Mouse (Mus musculus) lung, embryonic 16.5 days (tissue): ENCODE data around the gene Knl1. TPM values are rescaled to one million over a fixed set of nuclear protein-coding genes. Genes with fewer than 3 reads are reported as not detected.
A peak's percentile ranks its signal among the peaks of the same experiment; 100 is the strongest.
"Not testable (repeated sequence)": the region's sequence is repeated elsewhere in the genome, so short reads cannot be mapped to it uniquely, and the experiment has no call there.

Experiments used
- ATAC-seq: fragments of 200-750 bp; cut with Nextera tagmentation; 2 replicates; pipeline ENCODE4 v1.8.0; 2017; ENCODE audit warnings: low read depth, mild to moderate bottlenecking, moderate library complexity
- H3K27ac ChIP-seq: fragments of 300-500 bp; sonication (generic); 2 replicates; pipeline ENCODE4 v1.5.1; 2014; ENCODE audit warnings: mild to moderate bottlenecking, control low read depth, low read length
- H3K27me3 ChIP-seq: fragments of 300-500 bp; sonication (generic); 2 replicates; pipeline ENCODE4 v1.6.1; 2014; ENCODE audit warnings: low read depth, low read length, mixed read lengths; ENCODE audit not compliant: control insufficient read depth, insufficient read depth
- H3K36me3 ChIP-seq: fragments of 300-500 bp; sonication (generic); 2 replicates; pipeline ENCODE4 v1.6.1; 2014; ENCODE audit warnings: low read length; ENCODE audit not compliant: control insufficient read depth, insufficient read depth
- H3K4me1 ChIP-seq: fragments of 300-500 bp; sonication (generic); replicated peaks from 2 replicates; pipeline ENCODE4 v1.6.1; 2014; ENCODE audit warnings: low read length, mixed read lengths; ENCODE audit not compliant: control insufficient read depth, insufficient read depth
- H3K4me2 ChIP-seq: fragments of 300-500 bp; sonication (generic); 2 replicates; pipeline ENCODE4 v1.6.1; 2014; ENCODE audit warnings: low read depth, low read length, control low read depth
- H3K4me3 ChIP-seq: fragments of 300-500 bp; sonication (generic); 2 replicates; pipeline ENCODE4 v1.5.1; 2014; ENCODE audit warnings: mild to moderate bottlenecking, low read length, control low read depth
- H3K9ac ChIP-seq: fragments of 300-500 bp; sonication (generic); 2 replicates; pipeline ENCODE4 v1.6.1; 2014; ENCODE audit warnings: low read length, control low read depth
- H3K9me3 ChIP-seq: fragments of 300-500 bp; sonication (generic); 2 replicates; pipeline ENCODE4 v1.6.1; 2016; ENCODE audit warnings: low read length; ENCODE audit not compliant: control insufficient read depth
- WGBS: fragments of 180-500 bp; shearing (Covaris S2); extraction: QIAGEN DNeasy Blood & Tissue Kit; methylation state at CpG from one replicate; pipeline ENCODE4 v1.1.7; 2014; 5-methylcytosine and 5-hydroxymethylcytosine counted together
- polyA plus RNA-seq: library from polyadenylated mRNA; unstranded; fragments of >200 nt; fragmentation: Nextera tagmentation; extraction: Ambion mirVana; gene quantifications from 2 replicates; pipeline ENCODE4 v1.2.1, GENCODE M21; 2015

Gene Knl1
- 62.8 and 64.4 TPM in 2 replicates for polyA plus RNA-seq

GRCm38 (mm10) chr2:119046649-119047611, at the start of gene Knl1:
Gene Knl1, plus strand, starts transcription at chr2:119047119.
- peak within 1 kb of the TSS; percentile 92 for H3K4me3 ChIP-seq
- ATAC-seq = peak; percentile 97
- H3K27ac ChIP-seq = peak within 1 kb of the TSS; percentile 96
- H3K9me3 ChIP-seq = no peaks in the 10 kb centered on the region
- peaks cover 3% of the 10 kb centered on the region for H3K36me3 ChIP-seq
- H3K9ac ChIP-seq = peak within 1 kb of the TSS; percentile 85
- WGBS = under 1% methylated on average over 77 of the region's 77 CpGs
- peak within 1 kb of the TSS; percentile 57 for H3K4me2 ChIP-seq
- H3K27me3 ChIP-seq = no peaks in the 10 kb centered on the region
- peaks cover 3% of the 10 kb centered on the region for H3K4me1 ChIP-seq

GRCm38 (mm10) chr2:118998115-118998866, 48.6 kb upstream of the Knl1 start:
- Histone ChIP-seq H3K4me2 (no peak overlapping the region), H3K27ac (no peak overlapping the region), H3K36me3 (no peaks in the 10 kb centered on the region), H3K9me3 (no peaks in the 10 kb centered on the region), H3K4me3 (no peak overlapping the region), H3K9ac (no peak overlapping the region), H3K4me1 (no peaks in the 10 kb centered on the region), H3K27me3 (no peaks in the 10 kb centered on the region)
- 41% methylated on average over 6 of the region's 6 CpGs for WGBS
- ATAC-seq = no peak

- WGBS = 63% methylated on average over 3 of the region's 3 CpGs
- ATAC-seq = no peak
- no peak overlapping the region for H3K27ac ChIP-seq
Measured at GRCm38 (mm10) chr2:118999025-118999639, 47.8 kb upstream of the Knl1 start.

GRCm38 (mm10) chr2:119006886-119007285, 40.0 kb upstream of the Knl1 start:
- WGBS = 73% methylated on average over 7 of the region's 7 CpGs
- Histone ChIP-seq H3K4me2 (no peak overlapping the region), H3K36me3 (no peaks in the 10 kb centered on the region), H3K9me3 (no peaks in the 10 kb centered on the region), H3K27ac (no peak overlapping the region), H3K4me3 (no peak overlapping the region), H3K27me3 (no peaks in the 10 kb centered on the region), H3K4me1 (no peaks in the 10 kb centered on the region), H3K9ac (no peak overlapping the region)
- ATAC-seq = no peak

More at GRCm38 (mm10) chr2:118999025-118999639, 47.8 kb upstream of the Knl1 start:
- Histone ChIP-seq H3K9me3 (no peaks in the 10 kb centered on the region), H3K4me3 (no peak overlapping the region), H3K4me2 (no peak overlapping the region), H3K9ac (no peak overlapping the region), H3K27me3 (no peaks in the 10 kb centered on the region), H3K36me3 (no peaks in the 10 kb centered on the region), H3K4me1 (no peaks in the 10 kb centered on the region)

GRCm38 (mm10) chr2:119009376-119009775, 37.5 kb upstream of the Knl1 start:
- WGBS = 87% methylated on average over 2 of the region's 2 CpGs
- H3K4me1 ChIP-seq = no peaks in the 10 kb centered on the region
- H3K27ac ChIP-seq = no peak overlapping the region
- ATAC-seq = no peak
- H3K9ac ChIP-seq = no peak overlapping the region
- no peak overlapping the region for H3K4me2 ChIP-seq
- H3K36me3 ChIP-seq = no peaks in the 10 kb centered on the region
- no peaks in the 10 kb centered on the region for H3K9me3 ChIP-seq
- no peaks in the 10 kb centered on the region for H3K27me3 ChIP-seq
- H3K4me3 ChIP-seq = no peak overlapping the region

GRCm38 (mm10) chr2:119014989-119015388, 31.9 kb upstream of the Knl1 start:
- Histone ChIP-seq H3K9me3 (no peaks in the 10 kb centered on the region), H3K27me3 (no peaks in the 10 kb centered on the region), H3K4me1 (peaks cover 12% of the 10 kb centered on the region), H3K36me3 (peaks cover 3% of the 10 kb centered on the region; the same call in 1 of the 2 replicates), H3K9ac (no peak overlapping the region), H3K4me2 (no peak overlapping the region), H3K27ac (peak overlapping the region; percentile 40; the same call in 1 of the 2 replicates), H3K4me3 (no peak overlapping the region)
- WGBS = 52% methylated on average over 7 of the region's 7 CpGs
- peak; percentile 73 for ATAC-seq

GRCm38 (mm10) chr2:119015604-119016180, 31.2 kb upstream of the Knl1 start:
- no peaks in the 10 kb centered on the region for H3K27me3 ChIP-seq
- H3K4me3 ChIP-seq = no peak overlapping the region
- peak overlapping the region; percentile 40; the same call in 1 of the 2 replicates for H3K27ac ChIP-seq
- 65% methylated on average over 12 of the region's 12 CpGs for WGBS
- H3K36me3 ChIP-seq = peaks cover 3% of the 10 kb centered on the region; the same call in 1 of the 2 replicates
- no peak for ATAC-seq
- no peak overlapping the region for H3K9ac ChIP-seq
- H3K4me2 ChIP-seq = no peak overlapping the region
- peaks cover 12% of the 10 kb centered on the region for H3K4me1 ChIP-seq
- H3K9me3 ChIP-seq = no peaks in the 10 kb centered on the region

GRCm38 (mm10) chr2:119016312-119016711, 30.6 kb upstream of the Knl1 start:
- H3K36me3 ChIP-seq, H3K9me3 ChIP-seq, H3K27me3 ChIP-seq, H3K4me3 ChIP-seq, H3K4me2 ChIP-seq, H3K9ac ChIP-seq, ATAC-seq, H3K27ac ChIP-seq: not testable (repeated sequence)
- 77% methylated on average over 4 of the region's 4 CpGs for WGBS
- H3K4me1 ChIP-seq = peaks cover 12% of the 10 kb centered on the region
